22 mouse cellular contexts compared by ENCODE assay signal in genomic region chr9:15534110-15534509, GRCm38 (mm10). TPM values are rescaled to one million over a fixed set of nuclear protein-coding genes. Genes with fewer than 3 reads are reported as not detected.
A peak's percentile ranks its signal among the peaks of the same experiment; 100 is the strongest.
DNase-seq lines count a peak whose midpoint lies in the region; ATAC-seq and TF ChIP-seq lines count a peak whose summit lies in the region.
"Had no signal": no experiment of that assay in that cellular context is flagged by ENCODE, and none has a peak within 500 bp of the region (broad histone marks: within the 10 kb centered on the region; RNA-seq: fewer than 3 reads in every experiment).

No protein-coding gene starts in this region.

- no peak overlapping the region for H3K4me3 ChIP-seq in spleen, adult 2 months (ENCODE audit: extremely low read depth, insufficient read depth, insufficient read length)
- H3K4me3 ChIP-seq in hindbrain, postnatal 0 days (ENCODE audit: low read length), result no peak overlapping the region
- H3K4me3 ChIP-seq: forebrain, embryonic 10.5 days; heart, embryonic 12.5 days; layer of hippocampus, adult 2 months; neural tube, embryonic 15.5 days had no signal

- no peaks in the 10 kb centered on the region for H3K36me3 ChIP-seq in spleen, adult 2 months (ENCODE audit: control insufficient read depth, insufficient read depth, low read length)
- no peaks in the 10 kb centered on the region for H3K36me3 ChIP-seq in hindbrain, postnatal 0 days (ENCODE audit: insufficient read depth, low read length)
- H3K36me3 ChIP-seq: heart, embryonic 12.5 days; neural tube, embryonic 15.5 days had no signal

- peak overlapping the region; percentile 26; the same call in 1 of the 2 replicates for H3K27ac ChIP-seq in spleen, adult 2 months (ENCODE audit: insufficient read depth, low read length)
- no peak overlapping the region for H3K27ac ChIP-seq in hindbrain, postnatal 0 days
- H3K27ac ChIP-seq: forebrain, embryonic 10.5 days; layer of hippocampus, adult 2 months; neural tube, embryonic 15.5 days had no signal

- peaks cover 13% of the 10 kb centered on the region; the same call in 1 of the 2 replicates for H3K4me1 ChIP-seq in spleen, adult 2 months (ENCODE audit: control insufficient read depth, insufficient read depth, insufficient read length)
- H3K4me1 ChIP-seq in hindbrain, postnatal 0 days (ENCODE audit: insufficient read depth, low read length), result 0 out of 2 replicates have a peak, but pooled peaks cover 5% of the 10 kb centered on the region

- WGBS in spleen, adult 2 months, result 64% methylated on average over 2 of the region's 2 CpGs
- WGBS in hindbrain, postnatal 0 days, result 84% methylated on average over 2 of the region's 2 CpGs

- peak; percentile 28 for ATAC-seq in CD4-positive, CD25-positive, alpha-beta regulatory T cell, adult 4 months
- ATAC-seq in hindbrain, postnatal 0 days, result no peak
- ATAC-seq: forebrain, postnatal 0 days; inflammation-experienced regulatory T-cells, adult 6 months had no signal

- TF ChIP-seq CTCF in spleen, adult 2 months (IDR thresholded peaks at IDR 0.05; ENCODE audit: extremely low read depth, insufficient read depth, insufficient read length, insufficient replicate concordance), result no peak
- TF ChIP-seq CTCF in hindbrain, postnatal 0 days (IDR thresholded peaks at IDR 0.05; ENCODE audit: low read depth), result no peak

- H3K9ac ChIP-seq in hindbrain, postnatal 0 days (replicated peaks; ENCODE audit: low read length), result no peak overlapping the region
- H3K9ac ChIP-seq: forebrain, postnatal 0 days; neural tube, embryonic 15.5 days had no signal

- no peaks in the 10 kb centered on the region for H3K27me3 ChIP-seq in spleen, adult 2 months (ENCODE audit: control insufficient read depth, insufficient read depth, low read length)
- no peaks in the 10 kb centered on the region for H3K27me3 ChIP-seq in hindbrain, postnatal 0 days (ENCODE audit: insufficient read depth, low read length)
- H3K27me3 ChIP-seq: heart, embryonic 12.5 days; neural tube, embryonic 15.5 days had no signal

- no peaks in the 10 kb centered on the region for H3K9me3 ChIP-seq in hindbrain, postnatal 0 days (ENCODE audit: low read length)
- H3K9me3 ChIP-seq: forebrain, embryonic 10.5 days; heart, embryonic 12.5 days; neural tube, embryonic 15.5 days had no signal

- DNase-seq in spleen, adult 2 months (ENCODE audit: low read depth in 1 of 2, low spot score in 2 of 2), result peak; percentile 29 to 44
- no peak for DNase-seq in spleen, adult 12 weeks (ENCODE audit: low spot score)
- DNase-seq in induced T-regulatory cell, adult 2 months (ENCODE audit: low read depth), result peak; percentile 65
- DNase-seq in right cerebral cortex, postnatal 10 days (ENCODE audit: low spot score in 2 of 2), result no peak
- no peak for DNase-seq in hindbrain, postnatal 0 days (ENCODE audit: low spot score)
- no peak for DNase-seq in adrenal gland, adult 2 months
- DNase-seq: adrenal gland, postnatal 36 days; cerebellum, adult 11 months; cerebellum, postnatal 10 days; forebrain, postnatal 0 days; heart, postnatal 10 days; kidney, adult 2 months; kidney, postnatal 14 days; lung, adult 18-20 months; lung, postnatal 14 days had no signal

- TF ChIP-seq POLR2A in spleen, adult 2 months (IDR thresholded peaks at IDR 0.05; ENCODE audit: low read depth, low read length), result no peak

- no peak overlapping the region for H3K4me2 ChIP-seq in hindbrain, postnatal 0 days (ENCODE audit: low read depth, low read length)
- H3K4me2 ChIP-seq: midbrain, embryonic 11.5 days; neural tube, embryonic 15.5 days had no signal

RNA-seq across cellular contexts. Expression of gene Smco4, which starts 40.9 kb away (rescaled TPM):
- polyA plus RNA-seq in spleen, adult 2 months (2012; rRNA removed), result 7.0 and 8.0 TPM in 2 replicates
- 10 to 100 TPM; 10.5 to 25.1 TPM for polyA plus RNA-seq in CD4-positive, CD25-positive, alpha-beta regulatory T cell, adult 4 months (2017; shearing (Covaris generic))
- total RNA-seq in hindbrain, postnatal 0 days (2014; rRNA removed), result 3.6 and 6.1 TPM in 2 replicates
- 0.60 and 1.3 TPM in 2 replicates for polyA plus RNA-seq in hindbrain, postnatal 0 days (2015; fragmentation: Nextera tagmentation; extraction: Ambion mirVana)
- total RNA-seq in adrenal gland, adult 2 months (2021), result 10 to 100 TPM; 19.5 to 36.4 TPM
- 6.8 and 8.8 TPM in 2 replicates for polyA plus RNA-seq in adrenal gland, adult 2 months (2012; rRNA removed)

Comparison
In these comparisons a context has a peak if more than half of its experiments do, and no peak if none do; other contexts are left out.
1. DNase-seq: peak in spleen, adult 2 months (2 of 2) and induced T-regulatory cell, adult 2 months (single experiment); none in spleen, adult 12 weeks (single experiment), right cerebral cortex, postnatal 10 days (0 of 2), hindbrain, postnatal 0 days (single experiment) and adrenal gland, adult 2 months (single experiment).